Mouse (Mus musculus): ENCODE results near the gene Fancc. TPM values are rescaled to one million over a fixed set of nuclear protein-coding genes. Genes with fewer than 3 reads are reported as not detected.

Gene Fancc
- polyA plus RNA-seq (2015; fragmentation: Nextera tagmentation; extraction: Ambion mirVana) = 15.3 and 16.1 TPM in 2 replicates

- peak; percentile 84 for ATAC-seq (replicated peaks)
- peaks cover 10% of the 10 kb centered on the region for H3K4me1 ChIP-seq
- no peak within 1 kb of the TSS for H3K27ac ChIP-seq
- H3K4me2 ChIP-seq = peak within 1 kb of the TSS; percentile 35
- H3K9me3 ChIP-seq = no peaks in the 10 kb centered on the region
- H3K36me3 ChIP-seq (replicated peaks) = no peaks in the 10 kb centered on the region
- 0 out of 2 replicates have a peak within 1 kb of the TSS, but pooled peaks have one; percentile 5 for H3K4me3 ChIP-seq
- no peak within 1 kb of the TSS for H3K9ac ChIP-seq
- H3K27me3 ChIP-seq (replicated peaks) = no peaks in the 10 kb centered on the region
- 19% methylated on average over 23 of the region's 23 CpGs for WGBS
These were observed at the start of gene Fancc for GRCm38 (mm10) chr13:63496646-63497582. TSS of gene Fancc (minus strand) at chr13:63497278.

- Histone ChIP-seq H3K4me2 (no peak overlapping the region), H3K4me1 (peaks cover 21% of the 10 kb centered on the region), H3K27ac (no peak overlapping the region), H3K9ac (no peak overlapping the region), H3K27me3 (replicated peaks) (no peaks in the 10 kb centered on the region), H3K36me3 (replicated peaks) (0 out of 2 replicates have a peak, but pooled peaks cover 12% of the 10 kb centered on the region), H3K4me3 (no peak overlapping the region), H3K9me3 (no peaks in the 10 kb centered on the region)
- no peak for ATAC-seq (replicated peaks)
- 37% methylated on average over 7 of the region's 7 CpGs for WGBS
These were observed 48.2 kb upstream of the Fancc start for GRCm38 (mm10) chr13:63545291-63545690.

GRCm38 (mm10) chr13:63544967-63545253 lies 47.8 kb upstream of the Fancc start:
- H3K36me3 ChIP-seq (replicated peaks) = 0 out of 2 replicates have a peak, but pooled peaks cover 13% of the 10 kb centered on the region
- no peaks in the 10 kb centered on the region for H3K9me3 ChIP-seq
- 42% methylated on average over 5 of the region's 5 CpGs for WGBS
- ATAC-seq (replicated peaks) = no peak
- H3K27me3 ChIP-seq (replicated peaks) = no peaks in the 10 kb centered on the region
- H3K27ac ChIP-seq = no peak overlapping the region
- H3K4me1 ChIP-seq = peaks cover 21% of the 10 kb centered on the region
- no peak overlapping the region for H3K4me3 ChIP-seq
- H3K9ac ChIP-seq = no peak overlapping the region
- no peak overlapping the region for H3K4me2 ChIP-seq

- Histone ChIP-seq H3K4me3 (no peak overlapping the region), H3K27me3 (replicated peaks) (no peaks in the 10 kb centered on the region), H3K9me3 (no peaks in the 10 kb centered on the region), H3K4me1 (peaks cover 21% of the 10 kb centered on the region), H3K36me3 (replicated peaks) (0 out of 2 replicates have a peak, but pooled peaks cover 16% of the 10 kb centered on the region), H3K9ac (no peak overlapping the region), H3K4me2 (no peak overlapping the region), H3K27ac (0 out of 2 replicates have a peak overlapping the region, but pooled peaks have one; percentile 25)
- 0 out of 2 replicates have a peak, but pooled peaks have one; percentile 18 for ATAC-seq (replicated peaks)
- 43% methylated on average over 13 of the region's 13 CpGs for WGBS
These were observed 47.3 kb upstream of the Fancc start for GRCm38 (mm10) chr13:63544119-63544966.

GRCm38 (mm10) chr13:63543459-63543858 lies 46.4 kb upstream of the Fancc start:
- no peaks in the 10 kb centered on the region for H3K27me3 ChIP-seq (replicated peaks)
- H3K4me3 ChIP-seq = no peak overlapping the region
- H3K27ac ChIP-seq = no peak overlapping the region
- H3K36me3 ChIP-seq (replicated peaks) = peaks cover 23% of the 10 kb centered on the region; the same call in 1 of the 2 replicates
- peaks cover 21% of the 10 kb centered on the region for H3K4me1 ChIP-seq
- H3K4me2 ChIP-seq = no peak overlapping the region
- H3K9ac ChIP-seq = no peak overlapping the region
- no peak for ATAC-seq (replicated peaks)
- WGBS = 70% methylated on average over 6 of the region's 6 CpGs
- H3K9me3 ChIP-seq = no peaks in the 10 kb centered on the region

GRCm38 (mm10) chr13:63542796-63543384 lies 45.8 kb upstream of the Fancc start:
- Histone ChIP-seq H3K9ac (no peak overlapping the region), H3K9me3 (no peaks in the 10 kb centered on the region), H3K4me2 (no peak overlapping the region), H3K4me3 (no peak overlapping the region), H3K27ac (no peak overlapping the region), H3K36me3 (replicated peaks) (peaks cover 29% of the 10 kb centered on the region; the same call in 1 of the 2 replicates), H3K27me3 (replicated peaks) (no peaks in the 10 kb centered on the region), H3K4me1 (peaks cover 21% of the 10 kb centered on the region)
- ATAC-seq (replicated peaks) = no peak
- whole genome bisulfite sequencing = 59% methylated on average over 3 of the region's 3 CpGs

GRCm38 (mm10) chr13:63541510-63541909 lies 44.4 kb upstream of the Fancc start:
- H3K27ac ChIP-seq = no peak overlapping the region
- ATAC-seq (replicated peaks) = no peak
- H3K4me3 ChIP-seq = no peak overlapping the region
- no peaks in the 10 kb centered on the region for H3K27me3 ChIP-seq (replicated peaks)
- peaks cover 19% of the 10 kb centered on the region for H3K4me1 ChIP-seq
- H3K36me3 ChIP-seq (replicated peaks) = peaks cover 32% of the 10 kb centered on the region; the same call in 1 of the 2 replicates
- no peaks in the 10 kb centered on the region for H3K9me3 ChIP-seq
- H3K9ac ChIP-seq = no peak overlapping the region
- no peak overlapping the region for H3K4me2 ChIP-seq

- Histone ChIP-seq H3K4me1 (peaks cover 12% of the 10 kb centered on the region; the same call in 1 of the 2 replicates), H3K36me3 (replicated peaks) (peaks cover 41% of the 10 kb centered on the region), H3K9me3 (no peaks in the 10 kb centered on the region)
These were observed 43.5 kb upstream of the Fancc start for GRCm38 (mm10) chr13:63540584-63540983.

GRCm38 (mm10) chr13:63534981-63535380 lies 37.9 kb upstream of the Fancc start:
- Histone ChIP-seq H3K9me3 (no peaks in the 10 kb centered on the region), H3K9ac (no peak overlapping the region), H3K36me3 (replicated peaks) (peaks cover 52% of the 10 kb centered on the region), H3K4me2 (no peak overlapping the region), H3K27ac (no peak overlapping the region), H3K4me3 (no peak overlapping the region), H3K27me3 (replicated peaks) (no peaks in the 10 kb centered on the region), H3K4me1 (no peaks in the 10 kb centered on the region)
- 83% methylated on average over 4 of the region's 4 CpGs for WGBS
- no peak for ATAC-seq (replicated peaks)

More at GRCm38 (mm10) chr13:63540584-63540983, 43.5 kb upstream of the Fancc start:
- H3K27me3 ChIP-seq (replicated peaks) = no peaks in the 10 kb centered on the region
- H3K9ac ChIP-seq = no peak overlapping the region
- H3K4me2 ChIP-seq = no peak overlapping the region
- no peak overlapping the region for H3K27ac ChIP-seq
- ATAC-seq (replicated peaks) = no peak
- WGBS = 88% methylated on average over 12 of the region's 12 CpGs
- no peak overlapping the region for H3K4me3 ChIP-seq

GRCm38 (mm10) chr13:63530857-63531256 lies 33.8 kb upstream of the Fancc start:
- Histone ChIP-seq H3K4me3 (no peak overlapping the region), H3K9me3 (no peaks in the 10 kb centered on the region), H3K27ac (no peak overlapping the region), H3K9ac (no peak overlapping the region), H3K27me3 (replicated peaks) (no peaks in the 10 kb centered on the region), H3K4me2 (no peak overlapping the region), H3K4me1 (peaks cover 23% of the 10 kb centered on the region), H3K36me3 (replicated peaks) (peaks cover 30% of the 10 kb centered on the region)
- 72% methylated on average over 9 of the region's 9 CpGs for WGBS
- no peak for ATAC-seq (replicated peaks)

- Histone ChIP-seq H3K27ac (no peak overlapping the region), H3K9me3 (no peaks in the 10 kb centered on the region), H3K4me2 (no peak overlapping the region), H3K27me3 (replicated peaks) (no peaks in the 10 kb centered on the region), H3K4me3 (no peak overlapping the region), H3K4me1 (peaks cover 26% of the 10 kb centered on the region), H3K9ac (no peak overlapping the region), H3K36me3 (replicated peaks) (peaks cover 28% of the 10 kb centered on the region)
- ATAC-seq (replicated peaks) = no peak
- 34% methylated on average over 3 of the region's 3 CpGs for WGBS
These were observed 33.3 kb upstream of the Fancc start for GRCm38 (mm10) chr13:63530371-63530764.
